Mouse (Mus musculus): ENCODE results near the gene Copz2. TPM values are rescaled to one million over a fixed set of nuclear protein-coding genes. Genes with fewer than 3 reads are reported as not detected.

Copz2 gene
- total and polyA plus RNA-seq, 3 experiments = 0.52 to 9.0 (median 3.1) TPM

GRCm38 (mm10) chr11:96826481-96826880, 23.2 kb upstream of the Copz2 start:
- H3K4me3 ChIP-seq (ENCODE audit: low read depth, low read length) = peak overlapping the region; percentile 9; the same call in 1 of the 2 replicates
- H3K9me3 ChIP-seq (replicated peaks) = no peaks in the 10 kb centered on the region
- ATAC-seq (ENCODE audit: extremely low read depth, insufficient number of reproducible peaks, low FRiP score, poor library complexity, severe bottlenecking) (no peak), DNase-seq (ENCODE audit: low spot score) (no peak)
- no peaks in the 10 kb centered on the region for H3K27me3 ChIP-seq (ENCODE audit: insufficient read depth, low read length)
- peaks cover 85% of the 10 kb centered on the region for H3K4me1 ChIP-seq (ENCODE audit: insufficient read depth, low read depth, low read length)
- H3K36me3 ChIP-seq (replicated peaks) = peaks cover 65% of the 10 kb centered on the region
- TF ChIP-seq GATA2 (IDR thresholded peaks at IDR 0.05; ENCODE audit: borderline replicate concordance, low read depth, low read length) (no peak), GATA1 (IDR thresholded peaks at IDR 0.05; ENCODE audit: borderline replicate concordance, low read length) (no peak), POLR2AphosphoS5 (IDR thresholded peaks at IDR 0.05; ENCODE audit: insufficient replicate concordance, low read depth, low read length) (no peak), CTCF (IDR thresholded peaks at IDR 0.05; ENCODE audit: low read depth, low read length) (no peak), TAL1 (conservative IDR thresholded peaks at IDR 0.05; ENCODE audit: low read depth, low read length) (no peak)

GRCm38 (mm10) chr11:96827062-96827581, 22.5 kb upstream of the Copz2 start:
- Histone ChIP-seq H3K4me3 (ENCODE audit: low read depth, low read length) (peak overlapping the region; percentile 49; the same call in 1 of the 2 replicates), H3K27me3 (ENCODE audit: insufficient read depth, low read length) (no peaks in the 10 kb centered on the region), H3K4me1 (ENCODE audit: insufficient read depth, low read depth, low read length) (peaks cover 82% of the 10 kb centered on the region), H3K9me3 (replicated peaks) (no peaks in the 10 kb centered on the region), H3K36me3 (replicated peaks) (peaks cover 58% of the 10 kb centered on the region)
- ATAC-seq (ENCODE audit: extremely low read depth, insufficient number of reproducible peaks, low FRiP score, poor library complexity, severe bottlenecking) (no peak), DNase-seq (ENCODE audit: low spot score) (no peak)
- TF ChIP-seq CTCF (IDR thresholded peaks at IDR 0.05; ENCODE audit: low read depth, low read length) = no peak
- no peak for TF ChIP-seq GATA1 (IDR thresholded peaks at IDR 0.05; ENCODE audit: borderline replicate concordance, low read length)
- no peak for TF ChIP-seq TAL1 (conservative IDR thresholded peaks at IDR 0.05; ENCODE audit: low read depth, low read length)
- no peak for TF ChIP-seq GATA2 (IDR thresholded peaks at IDR 0.05; ENCODE audit: borderline replicate concordance, low read depth, low read length)
- no peak for TF ChIP-seq POLR2AphosphoS5 (IDR thresholded peaks at IDR 0.05; ENCODE audit: insufficient replicate concordance, low read depth, low read length)

- DNase-seq (ENCODE audit: low spot score) (no peak), ATAC-seq (ENCODE audit: extremely low read depth, insufficient number of reproducible peaks, low FRiP score, poor library complexity, severe bottlenecking) (no peak)
- peaks cover 50% of the 10 kb centered on the region for H3K36me3 ChIP-seq (replicated peaks)
- no peaks in the 10 kb centered on the region for H3K27me3 ChIP-seq (ENCODE audit: insufficient read depth, low read length)
- peaks cover 74% of the 10 kb centered on the region for H3K4me1 ChIP-seq (ENCODE audit: insufficient read depth, low read depth, low read length)
- TF ChIP-seq CTCF (IDR thresholded peaks at IDR 0.05; ENCODE audit: low read depth, low read length) = no peak
- TF ChIP-seq POLR2AphosphoS5 (IDR thresholded peaks at IDR 0.05; ENCODE audit: insufficient replicate concordance, low read depth, low read length) = no peak
- TF ChIP-seq TAL1 (conservative IDR thresholded peaks at IDR 0.05; ENCODE audit: low read depth, low read length) = no peak
- peak overlapping the region; percentile 58; the same call in 1 of the 2 replicates for H3K4me3 ChIP-seq (ENCODE audit: low read depth, low read length)
- no peaks in the 10 kb centered on the region for H3K9me3 ChIP-seq (replicated peaks)
These were observed 21.8 kb upstream of the Copz2 start for GRCm38 (mm10) chr11:96827917-96828316.

GRCm38 (mm10) chr11:96828881-96829280, 20.8 kb upstream of the Copz2 start:
- DNase-seq (ENCODE audit: low spot score) = no peak
- no peak for ATAC-seq (ENCODE audit: extremely low read depth, insufficient number of reproducible peaks, low FRiP score, poor library complexity, severe bottlenecking)
- peaks cover 41% of the 10 kb centered on the region for H3K36me3 ChIP-seq (replicated peaks)
- peaks cover 65% of the 10 kb centered on the region for H3K4me1 ChIP-seq (ENCODE audit: insufficient read depth, low read depth, low read length)
- TF ChIP-seq TAL1 (conservative IDR thresholded peaks at IDR 0.05; ENCODE audit: low read depth, low read length) = no peak
- no peak for TF ChIP-seq CTCF (IDR thresholded peaks at IDR 0.05; ENCODE audit: low read depth, low read length)
- no peak for TF ChIP-seq POLR2AphosphoS5 (IDR thresholded peaks at IDR 0.05; ENCODE audit: insufficient replicate concordance, low read depth, low read length)
- no peak for TF ChIP-seq GATA2 (IDR thresholded peaks at IDR 0.05; ENCODE audit: borderline replicate concordance, low read depth, low read length)
- TF ChIP-seq GATA1 (IDR thresholded peaks at IDR 0.05; ENCODE audit: borderline replicate concordance, low read length) = no peak
- no peaks in the 10 kb centered on the region for H3K9me3 ChIP-seq (replicated peaks)
- peak overlapping the region; percentile 88 for H3K4me3 ChIP-seq (ENCODE audit: low read depth, low read length)
- peaks cover 3% of the 10 kb centered on the region for H3K27me3 ChIP-seq (ENCODE audit: insufficient read depth, low read length)

GRCm38 (mm10) chr11:96829403-96829812, 20.3 kb upstream of the Copz2 start:
- Histone ChIP-seq H3K4me3 (ENCODE audit: low read depth, low read length) (peak overlapping the region; percentile 88), H3K9me3 (replicated peaks) (no peaks in the 10 kb centered on the region), H3K36me3 (replicated peaks) (peaks cover 38% of the 10 kb centered on the region), H3K4me1 (ENCODE audit: insufficient read depth, low read depth, low read length) (peaks cover 60% of the 10 kb centered on the region), H3K27me3 (ENCODE audit: insufficient read depth, low read length) (peaks cover 6% of the 10 kb centered on the region)
- peak; percentile 87 for DNase-seq (ENCODE audit: low spot score)
- no peak for TF ChIP-seq POLR2AphosphoS5 (IDR thresholded peaks at IDR 0.05; ENCODE audit: insufficient replicate concordance, low read depth, low read length)
- peak; percentile 54 for ATAC-seq (ENCODE audit: extremely low read depth, insufficient number of reproducible peaks, low FRiP score, poor library complexity, severe bottlenecking)

GRCm38 (mm10) chr11:96829813-96830538, 19.7 kb upstream of the Copz2 start, which contains the start of gene Nfe2l1:
Gene Nfe2l1, minus strand, starts transcription at chr11:96829968.
- Histone ChIP-seq H3K9me3 (replicated peaks) (no peaks in the 10 kb centered on the region), H3K4me3 (ENCODE audit: low read depth, low read length) (peak within 1 kb of the TSS; percentile 88), H3K27me3 (ENCODE audit: insufficient read depth, low read length) (peaks cover 6% of the 10 kb centered on the region), H3K36me3 (replicated peaks) (peaks cover 33% of the 10 kb centered on the region), H3K4me1 (ENCODE audit: insufficient read depth, low read depth, low read length) (peaks cover 54% of the 10 kb centered on the region)
- no peak for TF ChIP-seq GATA2 (IDR thresholded peaks at IDR 0.05; ENCODE audit: borderline replicate concordance, low read depth, low read length)
- no peak for TF ChIP-seq POLR2AphosphoS5 (IDR thresholded peaks at IDR 0.05; ENCODE audit: insufficient replicate concordance, low read depth, low read length)
- no peak for TF ChIP-seq GATA1 (IDR thresholded peaks at IDR 0.05; ENCODE audit: borderline replicate concordance, low read length)
- no peak for TF ChIP-seq TAL1 (conservative IDR thresholded peaks at IDR 0.05; ENCODE audit: low read depth, low read length)
- no peak for TF ChIP-seq CTCF (IDR thresholded peaks at IDR 0.05; ENCODE audit: low read depth, low read length)
- peak; percentile 97 for ATAC-seq (ENCODE audit: extremely low read depth, insufficient number of reproducible peaks, low FRiP score, poor library complexity, severe bottlenecking)
- DNase-seq (ENCODE audit: low spot score) = peak; percentile 99
